13 mouse cellular contexts compared by ENCODE assay signal in genomic region chr2:156787776-156788105, GRCm38 (mm10). TPM values are rescaled to one million over a fixed set of nuclear protein-coding genes. Genes with fewer than 3 reads are reported as not detected.
A peak's percentile ranks its signal among the peaks of the same experiment; 100 is the strongest.
DNase-seq lines count a peak whose midpoint lies in the region; ATAC-seq and TF ChIP-seq lines count a peak whose summit lies in the region.
"Had no signal": no experiment of that assay in that cellular context is flagged by ENCODE, and none has a peak within 500 bp of the region (broad histone marks: within the 10 kb centered on the region; RNA-seq: fewer than 3 reads in every experiment).

No protein-coding gene starts in this region.

- peak; percentile 30 for DNase-seq in cerebellum, adult 9-10 months
- no peak for DNase-seq in cerebellum, postnatal 4 days (ENCODE audit: low spot score in 2 of 2)
- DNase-seq in liver, embryonic 14.5 days (ENCODE audit: low read depth in 3 of 3, low spot score in 3 of 3) = no peak
- DNase-seq in liver, embryonic 11.5 days (ENCODE audit: low spot score) = no peak
- peak; percentile 41 for DNase-seq in ES-CJ7 (ENCODE audit: low read depth, low spot score)
- DNase-seq in urinary bladder, postnatal 14 days (ENCODE audit: low spot score) = no peak
- no peak for DNase-seq in left cerebral cortex, adult 18-20 months (ENCODE audit: low spot score in 2 of 2)
- DNase-seq: heart, adult 18-20 months had no signal

- no peak for ATAC-seq in liver, embryonic 14.5 days (ENCODE audit: insufficient read depth)
- ATAC-seq in liver, embryonic 11.5 days (replicated peaks; ENCODE audit: low FRiP score) = no peak
- ATAC-seq: inflammation-experienced regulatory T-cells, adult 6 months had no signal

- TF ChIP-seq EP300 in liver, embryonic 14.5 days (IDR thresholded peaks at IDR 0.05; ENCODE audit: low read depth) = no peak

- no peak overlapping the region for H3ac ChIP-seq in myocyte (ENCODE audit: control insufficient read depth, insufficient read length)

- TF ChIP-seq POLR2A in myocyte (IDR thresholded peaks at IDR 0.05; ENCODE audit: insufficient read length, low read depth) = no peak

- H3K79me2 ChIP-seq in myocyte (ENCODE audit: control insufficient read depth, insufficient read depth) = no peaks in the 10 kb centered on the region

- H3K36me3 ChIP-seq in liver, embryonic 14.5 days (replicated peaks; ENCODE audit: control insufficient read depth, insufficient read depth, low read depth) = no peaks in the 10 kb centered on the region
- H3K36me3 ChIP-seq in liver, embryonic 11.5 days (ENCODE audit: control insufficient read depth, insufficient read depth, low read length) = no peaks in the 10 kb centered on the region
- H3K36me3 ChIP-seq in myocyte (ENCODE audit: control insufficient read depth, insufficient read depth) = no peaks in the 10 kb centered on the region
- H3K36me3 ChIP-seq: limb, embryonic 10.5 days; midbrain, embryonic 10.5 days had no signal

- WGBS in liver, embryonic 14.5 days (ENCODE audit: insufficient replicate concordance) = 21% methylated on average over 3 of the region's 3 CpGs
- 39% methylated on average over 3 of the region's 3 CpGs for WGBS in liver, embryonic 11.5 days

- no peak overlapping the region for H3K27ac ChIP-seq in liver, embryonic 14.5 days
- no peak overlapping the region for H3K27ac ChIP-seq in liver, embryonic 11.5 days (ENCODE audit: low read depth, low read length)
- H3K27ac ChIP-seq: limb, embryonic 10.5 days; midbrain, embryonic 10.5 days had no signal

- no peaks in the 10 kb centered on the region for H3K9me3 ChIP-seq in liver, embryonic 14.5 days (ENCODE audit: control insufficient read depth, low read length)
- 0 out of 2 replicates have a peak, but pooled peaks cover 2% of the 10 kb centered on the region for H3K9me3 ChIP-seq in liver, embryonic 11.5 days (ENCODE audit: control insufficient read depth, low read length)
- H3K9me3 ChIP-seq: limb, embryonic 10.5 days had no signal

- H3K4me1 ChIP-seq in liver, embryonic 14.5 days (replicated peaks; ENCODE audit: control insufficient read depth in 2 of 2, insufficient read depth in 2 of 2, low read length in 1 of 2) = peaks cover 13 to 24% of the 10 kb centered on the region in 2 experiments
- H3K4me1 ChIP-seq in liver, embryonic 11.5 days (replicated peaks; ENCODE audit: control insufficient read depth, insufficient read depth, low read length) = peaks cover 14% of the 10 kb centered on the region
- H3K4me1 ChIP-seq: limb, embryonic 10.5 days; midbrain, embryonic 10.5 days had no signal

- peak; percentile 43 for TF ChIP-seq CTCF in liver, embryonic 14.5 days (IDR thresholded peaks at IDR 0.05; ENCODE audit: low read depth)

- no peak overlapping the region for H3K9ac ChIP-seq in liver, embryonic 14.5 days (replicated peaks)
- no peak overlapping the region for H3K9ac ChIP-seq in liver, embryonic 11.5 days (ENCODE audit: low read depth, low read length)

- no peaks in the 10 kb centered on the region for H3K27me3 ChIP-seq in liver, embryonic 14.5 days (ENCODE audit: control insufficient read depth, insufficient read depth, low read length)
- no peaks in the 10 kb centered on the region for H3K27me3 ChIP-seq in liver, embryonic 11.5 days (replicated peaks; ENCODE audit: control insufficient read depth, insufficient read depth, low read length)
- no peaks in the 10 kb centered on the region for H3K27me3 ChIP-seq in myocyte (ENCODE audit: control insufficient read depth, insufficient read depth, insufficient read length)

- H3K4me3 ChIP-seq in liver, embryonic 14.5 days (ENCODE audit: insufficient read depth in 1 of 2, low read depth in 2 of 2, low read length in 2 of 2) = no peak overlapping the region
- no peak overlapping the region for H3K4me3 ChIP-seq in liver, embryonic 11.5 days (ENCODE audit: low read depth, low read length)
- no peak overlapping the region for H3K4me3 ChIP-seq in myocyte
- H3K4me3 ChIP-seq: erythroblast, embryonic 14.5 days; limb, embryonic 10.5 days; midbrain, embryonic 10.5 days had no signal

- H3K4me2 ChIP-seq in liver, embryonic 14.5 days (ENCODE audit: low read depth) = no peak overlapping the region
- H3K4me2 ChIP-seq in liver, embryonic 11.5 days = no peak overlapping the region
- no peak overlapping the region for H3K4me2 ChIP-seq in myocyte (ENCODE audit: low read depth)

TF ChIP-seq in myocyte, 11 proteins besides CTCF, POLR2A, EP300 and RAD21:
- TF ChIP-seq E2F4 (IDR thresholded peaks at IDR 0.05; ENCODE audit: insufficient read depth) = no peak
- no peak for TF ChIP-seq POLR2AphosphoS2 (IDR thresholded peaks at IDR 0.05; ENCODE audit: insufficient read length, low read depth)
- peak; percentile 49; the same call in 1 of the 2 replicates for TF ChIP-seq CEBPB (IDR thresholded peaks at IDR 0.05; ENCODE audit: insufficient read depth, poor library complexity, severe bottlenecking)

RNA-seq across cellular contexts. Expression of gene Myl9, which starts 12.5 kb away (rescaled TPM):
- 25.2 and 27.2 TPM in 2 replicates for polyA plus RNA-seq in liver, embryonic 14.5 days (2012; rRNA removed)
- polyA plus RNA-seq in liver, embryonic 14.5 days (2014; fragmentation: Nextera tagmentation; extraction: Ambion mirVana) = 44.4 and 51.3 TPM in 2 replicates
- polyA plus RNA-seq in liver, embryonic 11.5 days (2014; fragmentation: Nextera tagmentation; extraction: Ambion mirVana) = 98.9 and 115 TPM in 2 replicates
- 442 TPM for polyA plus RNA-seq in myocyte (2012; fragmentation: generic; extraction: Trizol)
- total RNA-seq in left cerebral cortex, adult 18-20 months (2021) = 10 to 100 TPM; 13.2 to 15.3 TPM
- polyA plus RNA-seq: inflammation-experienced regulatory T-cells, adult 6 months had no signal

RNA-seq across cellular contexts. Expression of gene Tgif2, which starts 52.1 kb away (rescaled TPM):
- polyA plus RNA-seq in liver, embryonic 14.5 days (2012; rRNA removed) = 3.8 and 4.9 TPM in 2 replicates
- 4.9 and 5.1 TPM in 2 replicates for polyA plus RNA-seq in liver, embryonic 14.5 days (2014; fragmentation: Nextera tagmentation; extraction: Ambion mirVana)
- polyA plus RNA-seq in liver, embryonic 11.5 days (2014; fragmentation: Nextera tagmentation; extraction: Ambion mirVana) = 33.3 and 40.0 TPM in 2 replicates
- 11.2 TPM for polyA plus RNA-seq in myocyte (2012; fragmentation: generic; extraction: Trizol)
- 1 to 10 TPM in 1 of 2 experiments, under 1 TPM in 1; 0.40 to 1.3 TPM for total RNA-seq in left cerebral cortex, adult 18-20 months (2021)

Comparison
In these comparisons a context has a peak if more than half of its experiments do, and no peak if none do; other contexts are left out.
1. DNase-seq: peak in cerebellum, adult 9-10 months (single experiment) and ES-CJ7 (single experiment); none in cerebellum, postnatal 4 days (0 of 2), liver, embryonic 14.5 days (0 of 3), liver, embryonic 11.5 days (single experiment), urinary bladder, postnatal 14 days (single experiment) and left cerebral cortex, adult 18-20 months (0 of 2).